Mouse (Mus musculus) lung, embryonic 14.5 days (tissue): Measurements from ENCODE around the gene Gm49027. TPM values are rescaled to one million over a fixed set of nuclear protein-coding genes. Genes with fewer than 3 reads are reported as not detected.

Experiments
- ATAC-seq: fragments of 200-750 bp; cut with Nextera tagmentation; 2 replicates; pipeline ENCODE4 v1.8.0; 2017; ENCODE audit warnings: mild to moderate bottlenecking, moderate TSS enrichment, moderate library complexity; ENCODE audit not compliant: insufficient read depth
- DNase-seq: peaks from one replicate; pipeline ENCODE4 v3.0.0-alpha.2; 2015
- H3K27ac ChIP-seq: fragments of 300-500 bp; sonication (generic); 2 replicates; pipeline ENCODE4 v1.5.1; 2014; ENCODE audit warnings: low read depth, mild to moderate bottlenecking, moderate library complexity
- H3K27me3 ChIP-seq: fragments of 300-500 bp; sonication (generic); 2 replicates; pipeline ENCODE4 v1.6.1; 2014; ENCODE audit warnings: low read length, control low read depth; ENCODE audit not compliant: insufficient read depth
- H3K36me3 ChIP-seq: fragments of 300-500 bp; sonication (generic); 2 replicates; pipeline ENCODE4 v1.6.1; 2014; ENCODE audit warnings: control low read depth; ENCODE audit not compliant: insufficient read depth
- H3K4me1 ChIP-seq: fragments of 300-500 bp; sonication (generic); 2 replicates; pipeline ENCODE4 v1.6.1; 2014; ENCODE audit warnings: antibody characterized with exemption, control low read depth; ENCODE audit not compliant: insufficient read depth
- H3K4me2 ChIP-seq: fragments of 300-500 bp; sonication (generic); 2 replicates; pipeline ENCODE4 v1.6.1; 2014; ENCODE audit warnings: mild to moderate bottlenecking
- H3K4me3 ChIP-seq: fragments of 300-500 bp; sonication (generic); 2 replicates; pipeline ENCODE4 v1.5.1; 2014; ENCODE audit warnings: low read depth, low read length
- H3K9ac ChIP-seq: fragments of 300-500 bp; sonication (generic); 2 replicates; pipeline ENCODE4 v1.6.1; 2014
- H3K9me3 ChIP-seq: fragments of 300-500 bp; sonication (generic); 2 replicates; pipeline ENCODE4 v1.6.1; 2016; ENCODE audit warnings: low read depth, low read length, control low read depth
- CTCF ChIP-seq: IDR thresholded peaks from 2 replicates; pipeline ENCODE4 v1.5.1; 2016; ENCODE audit warnings: antibody characterized with exemption, low read depth
- WGBS: fragments of 180-500 bp; shearing (Covaris S2); extraction: QIAGEN DNeasy Blood & Tissue Kit; methylation state at CpG from one replicate; pipeline ENCODE4 v1.1.7; 2014; 5-methylcytosine and 5-hydroxymethylcytosine counted together
- microRNA-seq: library from miRNA; unstranded; fragments of <30 nt; microRNA quantifications from one replicate; pipeline ENCODE4, GENCODE M21; 2016; ENCODE audit warnings: borderline number of aligned reads
- polyA plus RNA-seq: library from polyadenylated mRNA; unstranded; fragments of >200 nt; fragmentation: Nextera tagmentation; extraction: Ambion mirVana; gene quantifications from 2 replicates; pipeline ENCODE4 v1.2.1, GENCODE M21; 2014

Gm49027 gene
- polyA plus RNA-seq, 1 experiment from 2014 or later, result 0.53 TPM

DNA sequence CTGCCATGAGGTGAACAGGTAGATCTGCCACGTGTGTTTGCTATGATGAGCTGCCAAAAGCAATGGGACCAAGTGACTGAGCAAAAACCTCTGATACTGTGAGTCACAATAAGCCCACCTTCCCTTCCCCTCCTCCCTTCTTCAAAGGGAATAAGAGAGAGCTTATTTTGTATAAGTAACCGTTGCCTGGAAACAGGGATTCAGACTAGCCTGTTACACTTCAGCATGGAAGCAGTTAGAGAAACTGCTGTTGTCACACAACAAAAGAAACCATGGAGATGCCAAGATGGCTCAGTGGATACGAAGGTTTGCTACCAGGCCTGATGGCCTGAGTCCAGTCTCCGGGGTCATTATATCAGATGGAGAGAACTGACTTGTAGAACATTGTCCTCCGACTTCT lies 51.5 kb downstream of the Gm49027 start:
- Histone ChIP-seq H3K4me1 (no peaks in the 10 kb centered on the region), H3K36me3 (no peaks in the 10 kb centered on the region), H3K27me3 (no peaks in the 10 kb centered on the region), H3K9me3 (no peaks in the 10 kb centered on the region), H3K4me3 (no peak overlapping the region), H3K27ac (no peak overlapping the region), H3K4me2 (no peak overlapping the region), H3K9ac (no peak overlapping the region)
- no peak for TF ChIP-seq CTCF
- DNase-seq (no peak), ATAC-seq (no peak)
- 76% methylated on average over 5 of the region's 5 CpGs for WGBS

- Histone ChIP-seq H3K9me3 (no peaks in the 10 kb centered on the region), H3K27ac (no peak overlapping the region), H3K4me3 (no peak overlapping the region; the same call in 1 of the 2 replicates), H3K36me3 (no peaks in the 10 kb centered on the region), H3K9ac (peak overlapping the region; percentile 20; the same call in 1 of the 2 replicates), H3K4me1 (no peaks in the 10 kb centered on the region), H3K27me3 (no peaks in the 10 kb centered on the region), H3K4me2 (peak overlapping the region; percentile 54)
- peak; percentile 10 for DNase-seq
- WGBS, result 3% methylated on average over 10 of the region's 10 CpGs
- TF ChIP-seq CTCF, result no peak
- no peak for ATAC-seq
Measured at GRCm38 (mm10) chr5:123470784-123471400, 54.4 kb downstream of the Gm49027 start.

GRCm38 (mm10) chr5:123464638-123465037 lies 60.6 kb downstream of the Gm49027 start:
- no peaks in the 10 kb centered on the region for H3K4me1 ChIP-seq
- H3K4me3 ChIP-seq, result no peak overlapping the region
- H3K36me3 ChIP-seq, result no peaks in the 10 kb centered on the region
- H3K9me3 ChIP-seq, result no peaks in the 10 kb centered on the region
- no peak overlapping the region for H3K9ac ChIP-seq
- ATAC-seq, result no peak
- no peak for TF ChIP-seq CTCF
- DNase-seq, result no peak
- WGBS, result 81% methylated on average over 1 of the region's 1 CpGs
- no peaks in the 10 kb centered on the region for H3K27me3 ChIP-seq
- no peak overlapping the region for H3K27ac ChIP-seq
- no peak overlapping the region for H3K4me2 ChIP-seq

Small RNA genes lying within 50 kb of the gene (microRNA-seq; reads per million reads assigned to microRNA genes)
- 2.6 reads per million, percentile 6 among the genes with 10 or more reads in this experiment for gene Mir7647

Other genes with a start within 250 kb of the Gm49027 start
- 24.9 and 25.0 TPM in 2 replicates for gene Bcl7a, start 181.7 kb downstream of the Gm49027 start, polyA plus RNA-seq
- gene Mlxip, start 130.7 kb downstream of the Gm49027 start, polyA plus RNA-seq, result 27.3 and 27.7 TPM in 2 replicates
- not detected in 2 replicates for gene Lrrc43, start 36.2 kb downstream of the Gm49027 start, polyA plus RNA-seq
- not detected in 2 replicates for gene Il31, start 36.0 kb downstream of the Gm49027 start, polyA plus RNA-seq
- 0.16 and 0.39 TPM in 2 replicates for gene B3gnt4, start 15.0 kb downstream of the Gm49027 start, polyA plus RNA-seq
- gene Diablo, start 1.3 kb downstream of the Gm49027 start, polyA plus RNA-seq, result 108 and 110 TPM in 2 replicates
- 27.8 and 28.2 TPM in 2 replicates for gene Vps33a, start 47.5 kb upstream of the Gm49027 start, polyA plus RNA-seq
- gene Clip1, start 159.1 kb upstream of the Gm49027 start, polyA plus RNA-seq, result 33.8 and 33.9 TPM in 2 replicates
- 92.0 and 95.1 TPM in 2 replicates for gene Zcchc8, start 195.6 kb upstream of the Gm49027 start, polyA plus RNA-seq
- 103 and 118 TPM in 2 replicates for gene Rsrc2, start 223.9 kb upstream of the Gm49027 start, polyA plus RNA-seq
- 44.2 and 44.4 TPM in 2 replicates for gene Kntc1, start 224.2 kb upstream of the Gm49027 start, polyA plus RNA-seq